Mouse (Mus musculus): ENCODE results near the gene Trib3. TPM values are rescaled to one million over a fixed set of nuclear protein-coding genes. Genes with fewer than 3 reads are reported as not detected.
"Not testable (repeated sequence)": the region's sequence is repeated elsewhere in the genome, so short reads cannot be mapped to it uniquely, and the experiment has no call there.

The Trib3 gene
- polyA plus RNA-seq, 1 experiment from 2014 or later = 0.85 TPM

- Histone ChIP-seq H3K4me3 (peak overlapping the region; percentile 30), H3K4me1 (peaks cover 7% of the 10 kb centered on the region; the same call in 1 of the 2 replicates), H3K4me2 (replicated peaks) (peak overlapping the region; percentile 40), H3K36me3 (no peaks in the 10 kb centered on the region), H3K27ac (replicated peaks) (peak overlapping the region; percentile 71), H3K9me3 (no peaks in the 10 kb centered on the region), H3K9ac (replicated peaks) (0 out of 2 replicates have a peak overlapping the region, but pooled peaks have one; percentile 19), H3K27me3 (no peaks in the 10 kb centered on the region)
- WGBS = 12% methylated on average over 17 of the region's 17 CpGs
- peak; percentile 68 for ATAC-seq (replicated peaks)
Observed at GRCm38 (mm10) chr2:152363245-152364147, 19.7 kb upstream of the Trib3 start.

GRCm38 (mm10) chr2:152361193-152361592 is 17.4 kb upstream of the Trib3 start:
- Histone ChIP-seq H3K4me2 (replicated peaks) (no peak overlapping the region), H3K9me3 (no peaks in the 10 kb centered on the region), H3K4me3 (no peak overlapping the region), H3K9ac (replicated peaks) (no peak overlapping the region), H3K4me1 (peaks cover 7% of the 10 kb centered on the region; the same call in 1 of the 2 replicates), H3K27me3 (no peaks in the 10 kb centered on the region), H3K27ac (replicated peaks) (no peak overlapping the region), H3K36me3 (no peaks in the 10 kb centered on the region)
- ATAC-seq (replicated peaks) = no peak
- 85% methylated on average over 8 of the region's 8 CpGs for WGBS

- WGBS = 56% methylated on average over 7 of the region's 7 CpGs
Observed at GRCm38 (mm10) chr2:152360271-152360775, 16.5 kb upstream of the Trib3 start.

GRCm38 (mm10) chr2:152359616-152360015 is 15.8 kb upstream of the Trib3 start:
- Histone ChIP-seq H3K9ac (replicated peaks) (no peak overlapping the region), H3K4me1 (peaks cover 7% of the 10 kb centered on the region; the same call in 1 of the 2 replicates), H3K27ac (replicated peaks) (no peak overlapping the region), H3K36me3 (no peaks in the 10 kb centered on the region), H3K9me3 (no peaks in the 10 kb centered on the region), H3K4me3 (no peak overlapping the region), H3K27me3 (no peaks in the 10 kb centered on the region), H3K4me2 (replicated peaks) (no peak overlapping the region)
- WGBS = 75% methylated on average over 5 of the region's 5 CpGs
- no peak for ATAC-seq (replicated peaks)

More at GRCm38 (mm10) chr2:152360271-152360775, 16.5 kb upstream of the Trib3 start:
- Histone ChIP-seq H3K27ac (replicated peaks) (no peak overlapping the region), H3K9me3 (no peaks in the 10 kb centered on the region), H3K4me2 (replicated peaks) (no peak overlapping the region), H3K27me3 (no peaks in the 10 kb centered on the region), H3K4me1 (peaks cover 7% of the 10 kb centered on the region; the same call in 1 of the 2 replicates), H3K36me3 (no peaks in the 10 kb centered on the region), H3K9ac (replicated peaks) (no peak overlapping the region), H3K4me3 (no peak overlapping the region)
- ATAC-seq (replicated peaks) = no peak

GRCm38 (mm10) chr2:152358977-152359376 is 15.1 kb upstream of the Trib3 start:
- not testable (repeated sequence) for H3K4me1 ChIP-seq; H3K27me3 ChIP-seq; H3K27ac ChIP-seq (replicated peaks); ATAC-seq (replicated peaks); H3K4me2 ChIP-seq (replicated peaks); H3K9me3 ChIP-seq; H3K36me3 ChIP-seq; H3K9ac ChIP-seq (replicated peaks); H3K4me3 ChIP-seq
- 81% methylated on average over 5 of the region's 5 CpGs for WGBS

GRCm38 (mm10) chr2:152357254-152357653 is 13.4 kb upstream of the Trib3 start:
- no peak for ATAC-seq (replicated peaks)
- Histone ChIP-seq H3K4me2 (replicated peaks) (no peak overlapping the region), H3K27me3 (no peaks in the 10 kb centered on the region), H3K9ac (replicated peaks) (no peak overlapping the region), H3K36me3 (no peaks in the 10 kb centered on the region), H3K4me3 (no peak overlapping the region), H3K27ac (replicated peaks) (no peak overlapping the region), H3K9me3 (no peaks in the 10 kb centered on the region), H3K4me1 (no peaks in the 10 kb centered on the region)
- WGBS = 88% methylated on average over 3 of the region's 3 CpGs

- Histone ChIP-seq H3K4me3 (no peak overlapping the region), H3K4me2 (replicated peaks) (no peak overlapping the region), H3K27me3 (0 out of 2 replicates have a peak, but pooled peaks cover 6% of the 10 kb centered on the region), H3K36me3 (no peaks in the 10 kb centered on the region), H3K9ac (replicated peaks) (no peak overlapping the region), H3K27ac (replicated peaks) (no peak overlapping the region), H3K4me1 (no peaks in the 10 kb centered on the region), H3K9me3 (no peaks in the 10 kb centered on the region)
- no peak for ATAC-seq (replicated peaks)
- WGBS = 83% methylated on average over 8 of the region's 8 CpGs
Observed at GRCm38 (mm10) chr2:152349842-152350540, 6.2 kb upstream of the Trib3 start.

GRCm38 (mm10) chr2:152349205-152349604 is 5.4 kb upstream of the Trib3 start:
- H3K9ac ChIP-seq (replicated peaks) = no peak overlapping the region
- WGBS = 74% methylated on average over 6 of the region's 6 CpGs
- H3K36me3 ChIP-seq = no peaks in the 10 kb centered on the region
- H3K4me3 ChIP-seq = no peak overlapping the region
- no peaks in the 10 kb centered on the region for H3K9me3 ChIP-seq
- H3K27ac ChIP-seq (replicated peaks) = no peak overlapping the region
- H3K4me1 ChIP-seq = peaks cover 5% of the 10 kb centered on the region
- no peak for ATAC-seq (replicated peaks)
- no peak overlapping the region for H3K4me2 ChIP-seq (replicated peaks)
- 0 out of 2 replicates have a peak, but pooled peaks cover 6% of the 10 kb centered on the region for H3K27me3 ChIP-seq

GRCm38 (mm10) chr2:152347722-152348121 is 3.9 kb upstream of the Trib3 start:
- no peak overlapping the region for H3K4me2 ChIP-seq (replicated peaks)
- 87% methylated on average over 2 of the region's 2 CpGs for WGBS
- 0 out of 2 replicates have a peak, but pooled peaks cover 6% of the 10 kb centered on the region for H3K27me3 ChIP-seq
- peaks cover 15% of the 10 kb centered on the region for H3K4me1 ChIP-seq
- no peak overlapping the region for H3K4me3 ChIP-seq
- H3K36me3 ChIP-seq = no peaks in the 10 kb centered on the region
- no peak overlapping the region for H3K27ac ChIP-seq (replicated peaks)
- H3K9me3 ChIP-seq = no peaks in the 10 kb centered on the region
- ATAC-seq (replicated peaks) = no peak
- H3K9ac ChIP-seq (replicated peaks) = no peak overlapping the region

GRCm38 (mm10) chr2:152346776-152347465 is 3.1 kb upstream of the Trib3 start:
- no peak overlapping the region for H3K4me2 ChIP-seq (replicated peaks)
- H3K27ac ChIP-seq (replicated peaks) = no peak overlapping the region
- no peak overlapping the region for H3K9ac ChIP-seq (replicated peaks)
- H3K27me3 ChIP-seq = 0 out of 2 replicates have a peak, but pooled peaks cover 6% of the 10 kb centered on the region
- H3K36me3 ChIP-seq = no peaks in the 10 kb centered on the region
- H3K4me3 ChIP-seq = no peak overlapping the region
- WGBS = 49% methylated on average over 9 of the region's 9 CpGs
- H3K4me1 ChIP-seq = peaks cover 15% of the 10 kb centered on the region
- no peak for ATAC-seq (replicated peaks)
- H3K9me3 ChIP-seq = no peaks in the 10 kb centered on the region

- 66% methylated on average over 6 of the region's 6 CpGs for WGBS
- ATAC-seq (replicated peaks) = no peak
- H3K4me2 ChIP-seq (replicated peaks) = no peak overlapping the region
- 0 out of 2 replicates have a peak, but pooled peaks cover 6% of the 10 kb centered on the region for H3K27me3 ChIP-seq
- no peaks in the 10 kb centered on the region for H3K36me3 ChIP-seq
- H3K27ac ChIP-seq (replicated peaks) = no peak overlapping the region
- no peak overlapping the region for H3K4me3 ChIP-seq
- H3K4me1 ChIP-seq = peaks cover 15% of the 10 kb centered on the region
- H3K9ac ChIP-seq (replicated peaks) = no peak overlapping the region
- no peaks in the 10 kb centered on the region for H3K9me3 ChIP-seq
Observed at GRCm38 (mm10) chr2:152345393-152345792, 1.6 kb upstream of the Trib3 start.
